Mouse (Mus musculus) forebrain, embryonic 14.5 days (tissue): ENCODE measurements around the gene Prok1. TPM values are rescaled to one million over a fixed set of nuclear protein-coding genes. Genes with fewer than 3 reads are reported as not detected.

Experiments used
- ATAC-seq: fragments of 200-750 bp; cut with Nextera tagmentation; 2 replicates; pipeline ENCODE4 v1.8.0; 2017; ENCODE audit warnings: mild to moderate bottlenecking, moderate library complexity
- DNase-seq: peaks from one replicate; pipeline ENCODE4 v3.0.0-alpha.2; 2015; ENCODE audit warnings: low spot score
- H3K27ac ChIP-seq: fragments of 300-500 bp; sonication (generic); 2 replicates; pipeline ENCODE4 v1.5.1; 2014; ENCODE audit warnings: low read depth, mild to moderate bottlenecking, control low read depth, low read length, moderate library complexity
- H3K27me3 ChIP-seq: fragments of 300-500 bp; sonication (generic); replicated peaks from 2 replicates; pipeline ENCODE4 v1.6.1; 2014; ENCODE audit warnings: low read length, control low read depth, mixed read lengths; ENCODE audit not compliant: control insufficient read depth, insufficient read depth
- H3K36me3 ChIP-seq: fragments of 300-500 bp; sonication (generic); 2 replicates; pipeline ENCODE4 v1.6.1; 2014; ENCODE audit warnings: low read length, control low read depth; ENCODE audit not compliant: control insufficient read depth, insufficient read depth
- H3K4me1 ChIP-seq: fragments of 300-500 bp; sonication (generic); 2 replicates; pipeline ENCODE4 v1.6.1; 2014; ENCODE audit warnings: antibody characterized with exemption, low read length, control low read depth; ENCODE audit not compliant: control insufficient read depth, insufficient read depth
- H3K4me2 ChIP-seq: fragments of 300-500 bp; sonication (generic); 2 replicates; pipeline ENCODE4 v1.6.1; 2014; ENCODE audit warnings: mild to moderate bottlenecking, control low read depth, low read length
- H3K4me3 ChIP-seq: fragments of 300-500 bp; sonication (generic); 2 replicates; pipeline ENCODE4 v1.5.1; 2014; ENCODE audit warnings: low read depth, low read length, control low read depth
- H3K9ac ChIP-seq: fragments of 300-500 bp; sonication (generic); 2 replicates; pipeline ENCODE4 v1.6.1; 2014; ENCODE audit warnings: mild to moderate bottlenecking, low read length, control low read depth, moderate library complexity
- H3K9me3 ChIP-seq: fragments of 300-500 bp; sonication (generic); replicated peaks from 2 replicates; pipeline ENCODE4 v1.6.1; 2016; ENCODE audit warnings: low read length, control low read depth, mixed read lengths; ENCODE audit not compliant: control insufficient read depth
- WGBS: fragments of 180-500 bp; shearing (Covaris S2); extraction: QIAGEN DNeasy Blood & Tissue Kit; methylation state at CpG from one replicate; pipeline ENCODE4 v1.1.7; 2014; 5-methylcytosine and 5-hydroxymethylcytosine counted together
- polyA plus RNA-seq: library from polyadenylated mRNA; unstranded; fragments of >200 nt; fragmentation: Nextera tagmentation; extraction: Ambion mirVana; gene quantifications from 2 replicates; pipeline ENCODE4 v1.2.1, GENCODE M21; 2014

Gene Prok1
- polyA plus RNA-seq, 1 experiment from 2014 or later: not detected

DNA sequence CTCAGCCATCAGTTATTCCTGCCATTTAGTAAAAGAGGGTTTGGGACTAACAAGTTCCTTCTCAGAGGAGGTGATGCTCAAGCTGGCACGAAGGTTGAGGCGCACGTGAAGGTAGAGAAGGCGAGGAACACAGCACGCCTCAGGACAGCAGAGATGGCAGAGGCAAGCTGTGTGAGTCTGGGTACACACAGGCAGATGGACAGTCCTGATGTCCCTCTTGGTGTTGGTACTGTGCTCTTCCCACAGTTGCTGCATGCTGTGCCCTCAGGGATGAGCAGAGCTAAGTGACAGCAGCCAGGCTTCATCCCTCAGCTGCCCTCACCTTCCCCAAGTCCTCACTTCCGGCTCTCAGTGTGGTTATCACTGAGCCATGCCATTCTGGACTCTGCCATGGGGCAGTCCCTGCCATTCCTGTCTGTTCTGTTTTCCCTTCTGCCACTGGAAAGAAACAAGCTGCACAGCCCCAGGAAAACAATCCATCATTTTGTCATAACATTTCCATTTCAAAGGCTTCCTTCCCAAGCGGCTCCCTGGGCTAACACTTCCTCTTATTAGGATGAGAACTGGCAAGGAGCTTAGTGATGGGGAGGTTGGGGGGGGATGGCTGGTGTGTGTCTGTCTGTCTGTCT is 31.8 kb downstream of the Prok1 start:
- H3K9me3 ChIP-seq: no peaks in the 10 kb centered on the region
- H3K4me2 ChIP-seq: no peak overlapping the region
- no peaks in the 10 kb centered on the region for H3K4me1 ChIP-seq
- ATAC-seq (no peak), DNase-seq (no peak)
- no peak overlapping the region for H3K9ac ChIP-seq
- H3K36me3 ChIP-seq: no peaks in the 10 kb centered on the region
- no peaks in the 10 kb centered on the region for H3K27me3 ChIP-seq
- WGBS: 71% methylated on average over 7 of the region's 7 CpGs
- H3K27ac ChIP-seq: no peak overlapping the region
- no peak overlapping the region for H3K4me3 ChIP-seq

DNA sequence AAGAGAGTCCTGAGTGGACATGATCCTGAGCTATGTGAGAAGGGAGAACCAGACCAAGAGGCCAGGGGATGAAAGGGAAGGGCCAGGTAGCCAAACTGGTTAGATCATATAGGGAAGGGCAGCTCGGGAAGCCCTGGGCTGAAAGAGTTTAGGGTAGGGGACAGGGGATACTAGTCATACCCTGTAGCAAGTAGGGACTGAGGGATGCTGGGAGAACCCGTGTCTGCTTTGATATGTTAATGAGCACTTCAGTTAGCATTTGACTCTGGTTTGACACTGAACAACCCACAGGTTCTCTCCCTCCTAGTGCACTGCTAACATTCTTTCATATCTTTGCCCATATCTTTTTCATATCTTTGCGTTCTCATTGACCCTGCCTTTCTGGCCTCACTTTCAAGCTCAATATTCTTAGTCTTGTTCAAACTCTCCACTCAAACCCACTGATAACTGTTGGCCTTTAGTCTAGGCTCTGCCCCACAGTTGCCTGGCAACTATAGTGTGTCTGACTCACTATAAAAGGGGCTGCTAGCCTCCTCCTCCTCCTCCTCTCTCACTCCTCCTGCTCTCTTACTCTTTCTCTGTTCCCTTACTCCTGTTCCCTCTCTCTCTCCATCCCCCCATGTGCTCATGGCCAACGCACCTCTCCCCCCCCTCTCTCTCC is 32.9 kb downstream of the Prok1 start:
- Histone ChIP-seq H3K4me3 (no peak overlapping the region), H3K9ac (no peak overlapping the region), H3K4me2 (no peak overlapping the region), H3K36me3 (no peaks in the 10 kb centered on the region), H3K27me3 (no peaks in the 10 kb centered on the region), H3K27ac (no peak overlapping the region), H3K4me1 (no peaks in the 10 kb centered on the region), H3K9me3 (no peaks in the 10 kb centered on the region)
- WGBS: 36% methylated on average over 4 of the region's 4 CpGs
- no peak for ATAC-seq
- DNase-seq: no peak

DNA sequence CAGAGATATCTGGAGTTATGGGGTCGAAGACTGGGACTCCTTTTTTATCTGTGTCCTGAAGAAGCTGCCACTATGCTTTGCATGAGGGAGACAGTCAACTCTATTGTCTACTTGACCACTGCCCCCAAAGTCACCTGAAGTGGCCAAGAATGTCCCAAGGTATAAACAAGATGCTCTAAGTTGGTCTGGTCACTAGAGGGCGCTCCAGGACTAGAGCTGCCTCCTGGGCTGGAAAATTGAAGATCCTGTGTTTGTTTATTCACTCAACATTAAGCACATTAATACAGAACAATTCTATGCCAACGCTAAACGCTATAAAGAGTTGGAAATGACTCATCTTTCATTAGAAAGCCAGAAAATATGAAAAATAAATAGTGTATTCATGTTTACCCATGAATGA is 33.5 kb downstream of the Prok1 start:
- DNase-seq (peak; percentile 68), ATAC-seq (no peak)
- Histone ChIP-seq H3K4me1 (no peaks in the 10 kb centered on the region), H3K9ac (no peak overlapping the region), H3K36me3 (no peaks in the 10 kb centered on the region), H3K27ac (no peak overlapping the region), H3K4me3 (no peak overlapping the region), H3K9me3 (no peaks in the 10 kb centered on the region), H3K4me2 (no peak overlapping the region), H3K27me3 (no peaks in the 10 kb centered on the region)
- WGBS: 14% methylated on average over 4 of the region's 4 CpGs

DNA sequence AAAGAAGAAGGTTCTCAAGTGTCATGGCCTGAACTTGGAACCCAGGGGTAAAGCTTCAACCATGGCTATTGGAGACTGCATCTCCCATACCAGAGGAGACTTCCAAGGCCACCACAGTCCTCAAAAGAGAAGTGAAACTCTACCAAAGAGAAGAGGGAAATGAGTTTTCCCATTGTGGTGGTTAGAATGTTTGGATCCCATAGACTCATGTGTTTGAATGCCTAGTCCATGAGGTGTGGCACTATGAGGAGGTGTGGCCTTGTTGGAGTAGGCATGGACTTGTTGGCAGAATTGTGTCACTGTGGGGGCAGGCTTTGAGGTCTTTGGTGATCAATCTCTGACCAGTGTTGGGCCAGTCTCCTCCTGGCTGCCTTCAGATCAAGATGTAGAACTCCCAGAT is 34.3 kb downstream of the Prok1 start:
- no peak for ATAC-seq
- no peak overlapping the region for H3K9ac ChIP-seq
- no peaks in the 10 kb centered on the region for H3K27me3 ChIP-seq
- no peaks in the 10 kb centered on the region for H3K36me3 ChIP-seq
- no peaks in the 10 kb centered on the region for H3K9me3 ChIP-seq
- no peak for DNase-seq
- H3K4me3 ChIP-seq: no peak overlapping the region
- no peak overlapping the region for H3K27ac ChIP-seq
- no peaks in the 10 kb centered on the region for H3K4me1 ChIP-seq
- H3K4me2 ChIP-seq: no peak overlapping the region

DNA sequence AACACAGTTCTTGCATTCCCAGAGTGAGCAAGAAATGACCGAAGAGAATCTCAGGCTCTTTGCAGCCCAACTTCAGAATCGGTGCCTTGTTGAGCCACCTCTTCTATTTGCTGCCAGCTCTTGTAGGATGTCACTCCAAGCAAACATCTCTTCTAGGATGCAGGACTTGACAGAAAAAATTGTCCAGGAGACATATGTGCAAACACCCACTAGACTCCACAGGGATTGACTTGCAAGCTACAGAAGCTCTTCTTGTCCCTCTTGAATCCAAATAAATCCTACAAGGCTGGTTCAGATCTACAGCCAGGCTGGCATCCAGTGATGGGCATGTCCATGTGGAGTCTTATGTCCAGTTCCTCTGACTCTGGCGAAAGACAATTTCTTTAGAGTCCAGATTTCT is 35.1 kb downstream of the Prok1 start:
- H3K4me2 ChIP-seq: no peak overlapping the region
- no peak for DNase-seq
- H3K27ac ChIP-seq: no peak overlapping the region
- no peaks in the 10 kb centered on the region for H3K27me3 ChIP-seq
- WGBS: 92% methylated on average over 3 of the region's 3 CpGs
- H3K9me3 ChIP-seq: no peaks in the 10 kb centered on the region
- no peak overlapping the region for H3K4me3 ChIP-seq
- no peak for ATAC-seq
- no peaks in the 10 kb centered on the region for H3K4me1 ChIP-seq
- H3K36me3 ChIP-seq: no peaks in the 10 kb centered on the region
- no peak overlapping the region for H3K9ac ChIP-seq

DNA sequence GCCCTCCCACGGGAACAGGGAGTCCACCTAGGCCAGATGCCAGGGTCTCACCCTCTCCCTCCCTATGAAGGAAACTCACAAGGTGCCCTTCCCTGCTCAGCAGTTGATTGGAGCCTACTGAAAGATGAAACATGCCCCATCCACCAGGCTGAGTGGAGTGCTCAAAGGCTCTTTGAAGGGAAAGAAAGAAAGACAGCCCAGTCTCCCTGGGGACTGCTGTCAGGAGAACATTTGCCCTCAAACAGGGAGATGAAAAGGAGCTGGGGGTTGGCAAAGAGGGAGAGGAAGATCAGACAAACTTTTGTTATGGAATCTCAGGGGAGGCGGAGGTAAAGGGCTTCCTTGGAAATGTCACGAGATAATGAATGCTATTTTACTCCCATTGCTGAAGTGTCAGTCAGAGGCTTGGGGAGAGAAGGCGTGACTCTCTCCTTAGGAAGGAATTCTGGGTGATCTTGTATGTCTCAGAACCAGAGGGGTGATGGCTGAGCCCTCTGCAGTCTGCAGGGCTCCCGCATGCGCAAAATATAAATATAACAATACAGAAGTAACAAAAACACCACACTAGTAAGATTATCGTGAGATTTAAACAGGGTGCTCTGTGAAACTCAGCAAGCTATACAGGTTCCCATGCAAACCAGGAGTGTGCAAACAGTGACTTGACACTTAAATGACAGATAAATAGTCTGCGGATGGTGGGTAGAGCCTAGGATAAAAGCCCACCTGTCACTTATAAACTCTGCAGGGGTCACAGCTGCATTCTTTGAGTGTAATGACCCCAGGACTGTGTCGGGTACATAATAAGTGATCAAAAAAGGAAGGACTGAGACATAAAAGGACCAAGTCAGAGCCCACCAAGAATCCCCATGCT is 38.0 kb downstream of the Prok1 start:
- Histone ChIP-seq H3K4me2 (no peak overlapping the region), H3K9me3 (no peaks in the 10 kb centered on the region), H3K27ac (no peak overlapping the region), H3K36me3 (no peaks in the 10 kb centered on the region), H3K4me1 (no peaks in the 10 kb centered on the region), H3K27me3 (no peaks in the 10 kb centered on the region), H3K4me3 (no peak overlapping the region), H3K9ac (no peak overlapping the region)
- 35% methylated on average over 9 of the region's 9 CpGs for WGBS
- ATAC-seq (peak; percentile 44), DNase-seq (peak; percentile 57)

DNA sequence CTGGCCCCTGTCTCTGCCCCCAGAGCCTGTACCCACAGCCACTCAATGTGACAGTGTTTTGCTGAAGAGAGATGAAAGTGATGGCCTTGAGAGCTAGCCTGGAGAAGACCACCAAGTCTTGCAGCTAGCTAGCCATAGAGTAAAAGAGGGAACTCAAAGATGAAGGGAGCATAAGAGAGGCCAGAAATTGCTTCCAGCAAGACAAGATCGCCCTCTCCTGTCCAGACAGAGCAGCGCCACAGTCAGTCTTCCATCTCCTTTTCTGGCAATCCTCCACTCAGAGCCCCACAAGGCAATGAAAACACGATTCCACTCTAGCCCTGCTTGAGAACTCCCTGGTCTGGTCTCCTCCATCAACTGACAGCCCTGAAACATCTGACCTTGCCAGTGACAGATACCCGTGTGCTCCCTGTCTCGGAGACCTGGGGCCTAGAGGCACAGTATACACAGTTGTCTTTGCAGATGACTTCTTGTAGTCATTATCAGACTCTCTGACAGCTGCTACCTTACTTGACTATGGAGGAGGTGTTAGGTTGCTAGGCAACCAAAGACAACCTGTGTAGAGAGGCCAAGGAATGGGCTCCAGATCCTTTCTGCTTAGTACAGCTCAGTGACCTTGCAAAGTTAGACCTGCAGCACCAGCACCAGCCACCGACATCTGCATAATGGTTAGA is 51.1 kb downstream of the Prok1 start:
- ATAC-seq (peak; percentile 88), DNase-seq (peak; percentile 83)
- H3K4me3 ChIP-seq: no peak overlapping the region

DNA sequence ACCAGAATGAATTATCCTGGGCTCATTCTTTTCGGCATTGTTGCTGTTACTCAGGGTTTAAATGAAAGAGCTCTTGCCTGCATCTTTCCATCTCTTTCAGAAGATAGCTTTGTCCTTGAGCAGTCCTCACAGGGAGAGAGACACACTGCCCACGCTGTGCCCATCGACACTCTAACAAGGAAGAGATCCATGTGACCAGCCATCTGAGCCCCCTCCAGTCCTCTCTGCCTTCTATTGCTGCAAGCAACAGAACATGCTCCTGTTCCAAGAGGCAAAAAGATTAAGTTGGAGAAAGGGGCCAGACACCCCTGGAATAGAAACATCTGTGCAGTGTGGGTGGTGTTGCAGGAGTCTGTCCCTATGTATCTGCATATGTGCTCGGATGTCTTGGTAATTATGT is 52.5 kb downstream of the Prok1 start:
- WGBS: 73% methylated on average over 4 of the region's 4 CpGs
- no peaks in the 10 kb centered on the region for H3K9me3 ChIP-seq
- ATAC-seq: no peak

More for the DNA sequence above, 51.1 kb downstream of the Prok1 start:
- Histone ChIP-seq H3K36me3 (no peaks in the 10 kb centered on the region), H3K9me3 (no peaks in the 10 kb centered on the region), H3K4me1 (no peaks in the 10 kb centered on the region), H3K9ac (no peak overlapping the region), H3K4me2 (no peak overlapping the region), H3K27me3 (no peaks in the 10 kb centered on the region), H3K27ac (no peak overlapping the region)
- WGBS: 47% methylated on average over 6 of the region's 6 CpGs

More for the DNA sequence above, 52.5 kb downstream of the Prok1 start:
- no peak for DNase-seq
- Histone ChIP-seq H3K4me3 (no peak overlapping the region), H3K9ac (no peak overlapping the region), H3K4me1 (no peaks in the 10 kb centered on the region), H3K4me2 (no peak overlapping the region), H3K27ac (no peak overlapping the region), H3K27me3 (no peaks in the 10 kb centered on the region), H3K36me3 (no peaks in the 10 kb centered on the region)
